Mouse (Mus musculus) bone marrow macrophage, adult 2 months (primary cell): ENCODE data around the gene BC067074. TPM values are rescaled to one million over a fixed set of nuclear protein-coding genes. Genes with fewer than 3 reads are reported as not detected.
"Not testable (repeated sequence)": the region's sequence is repeated elsewhere in the genome, so short reads cannot be mapped to it uniquely, and the experiment has no call there.

ENCODE experiments used
- H3K27ac ChIP-seq: 2 replicates; pipeline ENCODE4 v1.5.1; 2012; ENCODE audit warnings: low read depth, low read length; ENCODE audit not compliant: insufficient read depth
- H3K4me1 ChIP-seq: 2 replicates; pipeline ENCODE4 v1.6.1; 2012; ENCODE audit warnings: low read length; ENCODE audit not compliant: control insufficient read depth, insufficient read depth
- H3K4me3 ChIP-seq: 2 replicates; pipeline ENCODE4 v1.5.1; 2012; ENCODE audit warnings: mild to moderate bottlenecking, low read length, moderate library complexity; ENCODE audit not compliant: insufficient read depth
- CTCF ChIP-seq: IDR thresholded peaks from 2 replicates; pipeline ENCODE4 v1.5.1; 2012; ENCODE audit warnings: low read depth, mild to moderate bottlenecking, low read length, moderate library complexity
- POLR2A ChIP-seq: IDR thresholded peaks from 2 replicates; pipeline ENCODE4 v1.6.1; 2012; ENCODE audit warnings: mild to moderate bottlenecking, low read depth, low read length, borderline replicate concordance
- polyA plus RNA-seq: library from polyadenylated mRNA; stranded (reverse); fragments of >200 nt; gene quantifications from 2 replicates; pipeline ENCODE4 v1.2.4, GENCODE M21; 2012; ENCODE audit not compliant: missing spikeins, insufficient read depth, insufficient read length

The BC067074 gene
- polyA plus RNA-seq, 1 experiment, result not detected

GRCm38 (mm10) chr13:113368931-113369579 lies 76.1 kb downstream of the BC067074 start:
- Histone ChIP-seq H3K4me3 (no peak overlapping the region), H3K4me1 (no peaks in the 10 kb centered on the region), H3K27ac (no peak overlapping the region)
- no peak for TF ChIP-seq POLR2A
- no peak for TF ChIP-seq CTCF

GRCm38 (mm10) chr13:113369622-113370021 lies 76.7 kb downstream of the BC067074 start:
- TF ChIP-seq POLR2A (no peak), CTCF (no peak)
- no peak overlapping the region for H3K27ac ChIP-seq
- no peak overlapping the region for H3K4me3 ChIP-seq
- no peaks in the 10 kb centered on the region for H3K4me1 ChIP-seq

- no peak overlapping the region for H3K4me3 ChIP-seq
- TF ChIP-seq POLR2A, result no peak
- TF ChIP-seq CTCF, result no peak
- H3K4me1 ChIP-seq, result peaks cover 5% of the 10 kb centered on the region
- no peak overlapping the region for H3K27ac ChIP-seq
Observed at GRCm38 (mm10) chr13:113373291-113374083, 80.5 kb downstream of the BC067074 start.

- Histone ChIP-seq H3K4me1 (peaks cover 10% of the 10 kb centered on the region), H3K27ac (no peak overlapping the region), H3K4me3 (no peak overlapping the region)
- TF ChIP-seq POLR2A, result no peak
- TF ChIP-seq CTCF, result no peak
Observed at GRCm38 (mm10) chr13:113374084-113374405, 81.1 kb downstream of the BC067074 start.

GRCm38 (mm10) chr13:113377631-113378030 lies 84.7 kb downstream of the BC067074 start:
- H3K27ac ChIP-seq, result no peak overlapping the region
- no peak for TF ChIP-seq CTCF
- TF ChIP-seq POLR2A, result no peak

GRCm38 (mm10) chr13:113378980-113379410 lies 86.0 kb downstream of the BC067074 start:
- H3K27ac ChIP-seq, result peak overlapping the region; percentile 50
- H3K4me3 ChIP-seq, result no peak overlapping the region
- TF ChIP-seq POLR2A (no peak), CTCF (no peak)
- H3K4me1 ChIP-seq, result peaks cover 32% of the 10 kb centered on the region

More at GRCm38 (mm10) chr13:113377631-113378030, 84.7 kb downstream of the BC067074 start:
- H3K4me1 ChIP-seq, result peaks cover 32% of the 10 kb centered on the region
- H3K4me3 ChIP-seq, result no peak overlapping the region

GRCm38 (mm10) chr13:113379766-113380309 lies 86.9 kb downstream of the BC067074 start:
- H3K27ac ChIP-seq, result no peak overlapping the region

GRCm38 (mm10) chr13:113381710-113382109 lies 88.8 kb downstream of the BC067074 start:
- H3K27ac ChIP-seq, result no peak overlapping the region

More at GRCm38 (mm10) chr13:113379766-113380309, 86.9 kb downstream of the BC067074 start:
- H3K4me3 ChIP-seq, result no peak overlapping the region
- peaks cover 32% of the 10 kb centered on the region for H3K4me1 ChIP-seq
- no peak for TF ChIP-seq CTCF
- no peak for TF ChIP-seq POLR2A

GRCm38 (mm10) chr13:113382201-113382600 lies 89.2 kb downstream of the BC067074 start:
- Histone ChIP-seq H3K4me3 (no peak overlapping the region), H3K4me1 (peaks cover 32% of the 10 kb centered on the region), H3K27ac (peak overlapping the region; percentile 31; the same call in 1 of the 2 replicates)
- no peak for TF ChIP-seq POLR2A
- TF ChIP-seq CTCF, result no peak

More at GRCm38 (mm10) chr13:113381710-113382109, 88.8 kb downstream of the BC067074 start:
- no peak for TF ChIP-seq CTCF
- TF ChIP-seq POLR2A, result no peak
- H3K4me3 ChIP-seq, result no peak overlapping the region
- H3K4me1 ChIP-seq, result peaks cover 32% of the 10 kb centered on the region

GRCm38 (mm10) chr13:113382770-113383169 lies 89.8 kb downstream of the BC067074 start:
- not testable (repeated sequence) for H3K27ac ChIP-seq, H3K4me3 ChIP-seq
- H3K4me1 ChIP-seq, result peaks cover 32% of the 10 kb centered on the region
